22 mouse cellular contexts compared by ENCODE assay signal in the genomic region with DNA sequence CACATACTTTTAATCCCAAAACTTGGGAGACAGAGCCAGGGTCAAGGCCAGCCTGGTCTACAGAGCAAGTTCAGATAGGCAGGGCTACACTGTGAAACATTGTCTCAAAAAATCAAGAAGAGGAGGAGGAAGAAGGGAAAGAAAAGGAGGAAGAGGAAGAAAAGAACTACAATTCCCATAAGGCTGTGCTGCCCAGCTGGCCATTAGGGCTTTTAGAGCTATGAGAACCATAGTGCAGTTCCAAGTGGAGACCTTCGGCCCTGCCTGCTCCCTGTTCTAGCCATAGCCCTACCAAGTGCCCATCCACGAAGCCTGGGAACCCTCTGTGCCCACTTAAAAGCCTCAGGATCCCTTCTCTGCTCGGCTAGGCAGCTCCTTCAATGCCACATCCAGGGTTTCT.
"Had no signal": no experiment of that assay in that cellular context is flagged by ENCODE, and none has a peak within 500 bp of the region (broad histone marks: within the 10 kb centered on the region; RNA-seq: fewer than 3 reads in every experiment).

No protein-coding gene starts in this region.

- H3K9ac ChIP-seq: heart, embryonic 12.5 days; hindbrain, embryonic 12.5 days; hindbrain, embryonic 14.5 days; intestine, embryonic 15.5 days; limb, embryonic 13.5 days; limb, embryonic 15.5 days; liver, embryonic 12.5 days had no signal

- H3K4me2 ChIP-seq: heart, embryonic 12.5 days; hindbrain, embryonic 12.5 days; hindbrain, embryonic 14.5 days; intestine, embryonic 15.5 days; limb, embryonic 13.5 days; limb, embryonic 15.5 days; liver, embryonic 12.5 days had no signal

- H3K4me3 ChIP-seq: gastrocnemius, adult 2 months; heart, embryonic 10.5 days; heart, embryonic 12.5 days; hindbrain, embryonic 10.5 days; hindbrain, embryonic 12.5 days; intestine, embryonic 15.5 days; layer of hippocampus, adult 2 months; limb, embryonic 13.5 days; limb, embryonic 15.5 days; liver, embryonic 12.5 days had no signal

- H3K36me3 ChIP-seq: heart, embryonic 10.5 days; heart, embryonic 12.5 days; hindbrain, embryonic 10.5 days; hindbrain, embryonic 12.5 days; intestine, embryonic 15.5 days; limb, embryonic 13.5 days; limb, embryonic 15.5 days; liver, embryonic 12.5 days had no signal

- H3K27ac ChIP-seq: gastrocnemius, adult 2 months; heart, embryonic 10.5 days; hindbrain, embryonic 10.5 days; hindbrain, embryonic 12.5 days; hindbrain, embryonic 14.5 days; intestine, embryonic 15.5 days; layer of hippocampus, adult 2 months; limb, embryonic 13.5 days; limb, embryonic 15.5 days; liver, embryonic 12.5 days had no signal

- H3K9me3 ChIP-seq: heart, embryonic 10.5 days; heart, embryonic 12.5 days; hindbrain, embryonic 10.5 days; hindbrain, embryonic 12.5 days; intestine, embryonic 15.5 days; limb, embryonic 13.5 days; limb, embryonic 15.5 days; liver, embryonic 12.5 days had no signal

- DNase-seq: gastrocnemius, adult 2 months; gastrocnemius, postnatal 10 days; gastrocnemius, postnatal 25 days; heart, adult 18-20 months; heart, postnatal 10 days; heart, postnatal 4 days; kidney, adult 18-20 months; kidney, adult 8-10 months; kidney, postnatal 10 days; kidney, postnatal 25 days; kidney, postnatal 4 days; left cerebral cortex, postnatal 4 days had no signal
